Mouse (Mus musculus) heart, adult 2 months (tissue): ENCODE measurements around the gene Slc16a2. TPM values are rescaled to one million over a fixed set of nuclear protein-coding genes. Genes with fewer than 3 reads are reported as not detected.

Experiments
- DNase-seq, 2 experiments: peaks; one replicate each; pipeline ENCODE4 v3.0.0; 2021
- H3K27ac ChIP-seq: fragments of 200-600 bp; 2 replicates; pipeline ENCODE4 v1.8.1; 2022
- H3K27me3 ChIP-seq: fragments of 200-500 bp; 2 replicates; pipeline ENCODE4 v1.6.1; 2012; ENCODE audit warnings: mild to moderate bottlenecking, low read length, inconsistent platforms, mixed read lengths; ENCODE audit not compliant: control insufficient read depth, insufficient read depth
- H3K36me3 ChIP-seq: fragments of 200-500 bp; 2 replicates; pipeline ENCODE4 v1.6.1; 2012; ENCODE audit warnings: low read length, inconsistent platforms; ENCODE audit not compliant: control insufficient read depth, insufficient read depth
- H3K4me1 ChIP-seq: fragments of 200-500 bp; 2 replicates; pipeline ENCODE4 v1.6.1; 2011; ENCODE audit warnings: low read length; ENCODE audit not compliant: control insufficient read depth, insufficient read depth
- H3K4me3 ChIP-seq: fragments of 200-600 bp; 2 replicates; pipeline ENCODE4 v1.8.1; 2022
- H3K79me2 ChIP-seq: fragments of 200-500 bp; replicated peaks from 2 replicates; pipeline ENCODE4 v1.6.1; 2012; ENCODE audit warnings: mild to moderate bottlenecking, inconsistent platforms, low read length, moderate library complexity, mixed read lengths; ENCODE audit not compliant: control insufficient read depth, insufficient read depth
- H3K9ac ChIP-seq: fragments of 200-500 bp; 2 replicates; pipeline ENCODE4 v1.6.1; 2012; ENCODE audit warnings: low read depth, mild to moderate bottlenecking, control low read depth, inconsistent platforms, low read length, mixed read lengths
- CTCF ChIP-seq: fragments of 200-600 bp; IDR thresholded peaks from 2 replicates; pipeline ENCODE4 v1.8.1; 2022; ENCODE audit warnings: antibody characterized with exemption, mild to moderate bottlenecking, moderate library complexity
- EP300 ChIP-seq: fragments of 200-500 bp; IDR thresholded peaks from 2 replicates; pipeline ENCODE4 v1.6.1; 2011; ENCODE audit warnings: low read depth, low read length, control low read depth; ENCODE audit not compliant: insufficient read depth
- POLR2A ChIP-seq: fragments of 200-500 bp; IDR thresholded peaks from 2 replicates; pipeline ENCODE4 v1.6.1; 2011; ENCODE audit warnings: mild to moderate bottlenecking, low read depth, low read length, control low read depth; ENCODE audit not compliant: insufficient read depth
- WGBS: fragments of 180-500 bp; shearing (Covaris S2); methylation state at CpG from one replicate; pipeline ENCODE4 v1.1.7; 2018; 5-methylcytosine and 5-hydroxymethylcytosine counted together
- intact Hi-C: fragments of 180-260 bp; cut with DNase I; formaldehyde crosslinking; loops from one replicate; pipeline ENCODE4 v1.15.1; 2025
- polyA plus RNA-seq: library from polyadenylated mRNA; depleted of rRNA; stranded (reverse); fragments of >200 nt; gene quantifications from 2 replicates; pipeline ENCODE4 v1.2.3, GENCODE M21; 2012; rRNA removed
- total RNA-seq, 2 experiments: library from RNA; stranded (reverse); gene quantifications; 2 replicates each; pipeline ENCODE4 v1.2.3; 2021

Slc16a2 gene
- total and polyA plus RNA-seq, 3 experiments: 7.3 to 12.8 (median 7.8) TPM

- Histone ChIP-seq H3K79me2 (no peaks in the 10 kb centered on the region), H3K4me3 (no peak overlapping the region), H3K27me3 (no peaks in the 10 kb centered on the region), H3K36me3 (no peaks in the 10 kb centered on the region), H3K4me1 (no peaks in the 10 kb centered on the region), H3K9ac (no peak overlapping the region), H3K27ac (no peak overlapping the region)
- intact Hi-C loops: no loop called here
- no peak for DNase-seq
- TF ChIP-seq EP300 (no peak), CTCF (no peak), POLR2A (no peak)
- WGBS: 75% methylated on average over 4 of the region's 4 CpGs
Observed at GRCm38 (mm10) chrX:103658985-103659384, 162.8 kb downstream of the Slc16a2 start.

DNA sequence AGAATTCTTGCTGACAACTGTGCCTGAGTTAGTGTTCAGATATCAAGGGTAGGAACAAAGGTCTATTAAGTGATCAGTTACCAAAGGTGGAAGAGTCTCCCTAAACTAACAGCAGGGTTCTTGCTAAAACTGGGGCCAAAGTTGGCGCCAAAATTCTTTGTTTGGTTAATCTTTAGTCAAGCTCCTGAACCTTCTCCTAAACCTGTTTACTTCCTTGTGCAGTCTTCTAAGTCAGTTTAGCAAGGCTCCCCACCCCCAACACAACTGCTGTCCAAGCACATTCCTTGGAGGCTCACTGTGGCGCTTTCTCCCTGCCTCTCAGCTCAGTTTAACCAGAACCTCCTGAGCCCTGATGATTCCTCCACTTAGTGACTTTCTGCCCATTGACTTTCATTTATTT lies 168.8 kb downstream of the Slc16a2 start:
- no peak overlapping the region for H3K9ac ChIP-seq
- no peak for DNase-seq
- H3K4me1 ChIP-seq: no peaks in the 10 kb centered on the region
- no peak for TF ChIP-seq POLR2A
- TF ChIP-seq EP300: no peak
- no peaks in the 10 kb centered on the region for H3K36me3 ChIP-seq
- H3K27ac ChIP-seq: no peak overlapping the region
- no peak overlapping the region for H3K4me3 ChIP-seq
- no peaks in the 10 kb centered on the region for H3K79me2 ChIP-seq
- intact Hi-C loops: no loop called here
- H3K27me3 ChIP-seq: no peaks in the 10 kb centered on the region
- WGBS: 56% methylated on average over 2 of the region's 2 CpGs

DNA sequence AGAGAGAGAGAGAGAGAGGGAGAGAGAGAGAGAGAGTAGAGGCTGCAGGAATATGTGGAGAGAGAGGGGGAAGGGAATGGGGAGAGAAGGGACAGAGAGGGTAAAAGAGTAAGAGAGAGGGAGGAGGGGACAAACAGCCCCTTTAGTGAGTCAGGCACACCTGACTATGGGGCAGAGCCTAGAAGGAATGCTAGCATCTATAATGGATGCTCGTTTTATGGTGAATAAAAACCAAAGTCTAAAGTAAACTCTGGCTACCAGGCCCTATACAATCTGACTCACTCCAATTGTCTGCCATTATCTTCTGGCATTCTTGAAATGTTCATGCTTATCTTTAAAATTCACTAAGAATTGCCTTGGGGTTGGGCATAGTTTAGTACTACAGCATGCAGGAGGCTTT lies 169.7 kb downstream of the Slc16a2 start:
- Histone ChIP-seq H3K4me1 (no peaks in the 10 kb centered on the region), H3K79me2 (no peaks in the 10 kb centered on the region), H3K9ac (no peak overlapping the region), H3K27ac (no peak overlapping the region), H3K36me3 (no peaks in the 10 kb centered on the region), H3K27me3 (no peaks in the 10 kb centered on the region), H3K4me3 (no peak overlapping the region)
- WGBS: 17% methylated on average over 1 of the region's 1 CpGs
- intact Hi-C loops: no loop called here
- TF ChIP-seq CTCF (no peak), EP300 (no peak), POLR2A (no peak)
- DNase-seq: no peak

Other genes starting within 250 kb of the Slc16a2 start
- not detected for gene Zcchc13, start 191.4 kb downstream of the Slc16a2 start, total RNA-seq
- not detected in 2 replicates for gene Zcchc13, start 191.4 kb downstream of the Slc16a2 start, polyA plus RNA-seq
- gene Rlim, start 159.3 kb upstream of the Slc16a2 start, total RNA-seq: 10 to 100 TPM; 21.4 to 28.0 TPM
- 4.1 and 7.8 TPM in 2 replicates for gene Rlim, start 159.3 kb upstream of the Slc16a2 start, polyA plus RNA-seq